In the genomic region with DNA sequence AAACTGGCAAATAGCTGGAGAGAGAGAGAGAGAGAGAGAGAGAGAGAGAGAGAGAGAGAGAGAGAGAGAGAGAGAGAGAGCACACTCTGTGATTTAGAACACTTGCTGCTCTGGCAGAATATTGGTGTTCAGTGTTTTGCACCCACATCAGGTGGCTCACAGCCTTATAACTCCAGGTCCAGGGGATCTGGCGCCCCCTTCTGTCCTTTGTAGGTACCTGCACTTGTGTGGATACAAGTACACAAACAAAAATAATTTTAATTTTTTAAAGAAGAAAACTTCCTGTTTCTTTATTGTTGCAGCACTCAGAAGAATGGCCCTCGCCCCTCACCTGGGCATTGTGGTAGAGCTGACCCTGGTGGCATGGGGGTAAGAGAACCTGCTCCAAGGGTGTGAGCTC, we compare ENCODE assay signal across 8 mouse cellular contexts. TPM values are rescaled to one million over a fixed set of nuclear protein-coding genes. Genes with fewer than 3 reads are reported as not detected.
DNase-seq lines count a peak whose midpoint lies in the region; ATAC-seq and TF ChIP-seq lines count a peak whose summit lies in the region.

No protein-coding gene starts in this region.

- H3K36me3 ChIP-seq in forebrain, embryonic 11.5 days (ENCODE audit: control insufficient read depth, insufficient read depth, low read length), result no peaks in the 10 kb centered on the region
- H3K36me3 ChIP-seq in forebrain, embryonic 12.5 days (replicated peaks), result no peaks in the 10 kb centered on the region
- H3K36me3 ChIP-seq in spleen, adult 2 months (ENCODE audit: control insufficient read depth, insufficient read depth, low read length), result no peaks in the 10 kb centered on the region
- H3K36me3 ChIP-seq in lung, embryonic 14.5 days (ENCODE audit: insufficient read depth), result no peaks in the 10 kb centered on the region

- no peaks in the 10 kb centered on the region for H3K27me3 ChIP-seq in forebrain, embryonic 11.5 days (ENCODE audit: control insufficient read depth, insufficient read depth, low read length)
- no peaks in the 10 kb centered on the region for H3K27me3 ChIP-seq in forebrain, embryonic 12.5 days
- H3K27me3 ChIP-seq in spleen, adult 2 months (ENCODE audit: control insufficient read depth, insufficient read depth, low read length), result no peaks in the 10 kb centered on the region
- H3K27me3 ChIP-seq in lung, embryonic 14.5 days (ENCODE audit: insufficient read depth, low read length), result no peaks in the 10 kb centered on the region

- no peaks in the 10 kb centered on the region for H3K9me3 ChIP-seq in forebrain, embryonic 11.5 days (ENCODE audit: control insufficient read depth, low read length)
- H3K9me3 ChIP-seq in forebrain, embryonic 12.5 days, result no peaks in the 10 kb centered on the region
- H3K9me3 ChIP-seq in lung, embryonic 14.5 days (ENCODE audit: low read depth, low read length), result no peaks in the 10 kb centered on the region

- ATAC-seq in forebrain, embryonic 11.5 days (replicated peaks; ENCODE audit: low FRiP score), result no peak
- ATAC-seq in forebrain, embryonic 12.5 days (ENCODE audit: low FRiP score), result no peak
- no peak for ATAC-seq in lung, embryonic 14.5 days (ENCODE audit: insufficient read depth)

- 15% methylated on average over 2 of the region's 2 CpGs for WGBS in forebrain, embryonic 11.5 days
- WGBS in forebrain, embryonic 12.5 days, result 25% methylated on average over 2 of the region's 2 CpGs
- WGBS in spleen, adult 2 months, result 14% methylated on average over 2 of the region's 2 CpGs
- 5% methylated on average over 2 of the region's 2 CpGs for WGBS in lung, embryonic 14.5 days

- no peak overlapping the region for H3K9ac ChIP-seq in forebrain, embryonic 11.5 days (ENCODE audit: low read length)
- no peak overlapping the region for H3K9ac ChIP-seq in forebrain, embryonic 12.5 days
- H3K9ac ChIP-seq in lung, embryonic 14.5 days, result no peak overlapping the region

- TF ChIP-seq POLR2A in spleen, adult 2 months (IDR thresholded peaks at IDR 0.05; ENCODE audit: low read depth, low read length), result no peak
- TF ChIP-seq POLR2A in cortical plate, adult 2 months (IDR thresholded peaks at IDR 0.05; ENCODE audit: extremely low read depth, insufficient read depth, low read length), result no peak

- no peaks in the 10 kb centered on the region for H3K4me1 ChIP-seq in forebrain, embryonic 11.5 days (replicated peaks; ENCODE audit: control insufficient read depth, insufficient read depth, low read length)
- H3K4me1 ChIP-seq in forebrain, embryonic 12.5 days, result no peaks in the 10 kb centered on the region
- no peaks in the 10 kb centered on the region; the same call in 1 of the 2 replicates for H3K4me1 ChIP-seq in spleen, adult 2 months (ENCODE audit: control insufficient read depth, insufficient read depth, insufficient read length)
- no peaks in the 10 kb centered on the region for H3K4me1 ChIP-seq in cortical plate, adult 2 months (ENCODE audit: control insufficient read depth, insufficient read depth, low read length)
- H3K4me1 ChIP-seq in lung, embryonic 14.5 days (ENCODE audit: insufficient read depth), result no peaks in the 10 kb centered on the region

- H3K27ac ChIP-seq in forebrain, embryonic 11.5 days (ENCODE audit: low read depth, low read length), result no peak overlapping the region
- no peak overlapping the region for H3K27ac ChIP-seq in forebrain, embryonic 12.5 days
- H3K27ac ChIP-seq in spleen, adult 2 months (ENCODE audit: insufficient read depth, low read length), result no peak overlapping the region
- no peak overlapping the region for H3K27ac ChIP-seq in cortical plate, adult 2 months (ENCODE audit: insufficient read depth, low read length)
- no peak overlapping the region for H3K27ac ChIP-seq in lung, embryonic 14.5 days (ENCODE audit: low read depth)

- H3K4me2 ChIP-seq in forebrain, embryonic 11.5 days (ENCODE audit: low read depth, low read length, severe bottlenecking), result no peak overlapping the region
- H3K4me2 ChIP-seq in forebrain, embryonic 12.5 days, result no peak overlapping the region
- H3K4me2 ChIP-seq in lung, embryonic 14.5 days, result no peak overlapping the region

- peak; percentile 72; the same call in 1 of the 2 replicates for TF ChIP-seq CTCF in spleen, adult 2 months (IDR thresholded peaks at IDR 0.05; ENCODE audit: extremely low read depth, insufficient read depth, insufficient read length, insufficient replicate concordance)
- peak; percentile 52 for TF ChIP-seq CTCF in cortical plate, adult 2 months (IDR thresholded peaks at IDR 0.05; ENCODE audit: extremely low read depth, insufficient read depth, low read length)
- peak; percentile 67 for TF ChIP-seq CTCF in lung, embryonic 14.5 days (IDR thresholded peaks at IDR 0.05; ENCODE audit: low read depth)

- no peak overlapping the region for H3K4me3 ChIP-seq in forebrain, embryonic 11.5 days (ENCODE audit: low read depth, low read length)
- no peak overlapping the region for H3K4me3 ChIP-seq in forebrain, embryonic 12.5 days (replicated peaks)
- no peak overlapping the region for H3K4me3 ChIP-seq in spleen, adult 2 months (ENCODE audit: extremely low read depth, insufficient read depth, insufficient read length)
- no peak overlapping the region for H3K4me3 ChIP-seq in cortical plate, adult 2 months (ENCODE audit: insufficient read depth, low read length)
- H3K4me3 ChIP-seq in lung, embryonic 14.5 days (ENCODE audit: low read depth, low read length), result no peak overlapping the region

- DNase-seq in forebrain, embryonic 11.5 days (ENCODE audit: low spot score), result peak; percentile 58
- peak in 1 of 2 experiments; percentile 65 for DNase-seq in spleen, adult 2 months (ENCODE audit: low read depth in 1 of 2, low spot score in 2 of 2)
- DNase-seq in spleen, adult 12 weeks (ENCODE audit: low spot score), result no peak
- DNase-seq in lung, embryonic 14.5 days, result peak; percentile 66
- peak; percentile 64 to 78 for DNase-seq in thymus, postnatal 10 days (ENCODE audit: low spot score in 2 of 2)
- no peak for DNase-seq in right cerebral cortex, postnatal 36 days (ENCODE audit: low spot score in 2 of 2)

RNA-seq across cellular contexts. Expression of gene Gramd1a, which starts 16.5 kb away (rescaled TPM):
- 133 and 135 TPM in 2 replicates for polyA plus RNA-seq in forebrain, embryonic 11.5 days (2014; fragmentation: Nextera tagmentation; extraction: Ambion mirVana)
- 155 and 174 TPM in 2 replicates for polyA plus RNA-seq in forebrain, embryonic 12.5 days (2016; fragmentation: Nextera tagmentation; extraction: Ambion mirVana)
- polyA plus RNA-seq in spleen, adult 2 months (2012; rRNA removed), result 325 and 338 TPM in 2 replicates
- 183 and 188 TPM in 2 replicates for polyA plus RNA-seq in cortical plate, adult 2 months (2012; rRNA removed)
- 56.7 and 67.2 TPM in 2 replicates for polyA plus RNA-seq in lung, embryonic 14.5 days (2014; fragmentation: Nextera tagmentation; extraction: Ambion mirVana)

RNA-seq across cellular contexts. Expression of gene Scn1b, which starts 45.4 kb away (rescaled TPM):
- polyA plus RNA-seq in forebrain, embryonic 11.5 days (2014; fragmentation: Nextera tagmentation; extraction: Ambion mirVana), result 0.84 and 1.2 TPM in 2 replicates
- polyA plus RNA-seq in forebrain, embryonic 12.5 days (2016; fragmentation: Nextera tagmentation; extraction: Ambion mirVana), result 1.1 and 1.3 TPM in 2 replicates
- polyA plus RNA-seq in spleen, adult 2 months (2012; rRNA removed), result 41.6 and 48.4 TPM in 2 replicates
- polyA plus RNA-seq in cortical plate, adult 2 months (2012; rRNA removed), result 1,195 and 1,252 TPM in 2 replicates
- 0.93 and 1.3 TPM in 2 replicates for polyA plus RNA-seq in lung, embryonic 14.5 days (2014; fragmentation: Nextera tagmentation; extraction: Ambion mirVana)

RNA-seq across cellular contexts. Expression of gene Hpn, which starts 57.1 kb away (rescaled TPM):
- polyA plus RNA-seq in forebrain, embryonic 11.5 days (2014; fragmentation: Nextera tagmentation; extraction: Ambion mirVana), result 0.29 and 0.39 TPM in 2 replicates
- 0.49 and 0.67 TPM in 2 replicates for polyA plus RNA-seq in forebrain, embryonic 12.5 days (2016; fragmentation: Nextera tagmentation; extraction: Ambion mirVana)
- 22.1 and 26.8 TPM in 2 replicates for polyA plus RNA-seq in spleen, adult 2 months (2012; rRNA removed)
- 4.2 and 4.9 TPM in 2 replicates for polyA plus RNA-seq in cortical plate, adult 2 months (2012; rRNA removed)
- polyA plus RNA-seq in lung, embryonic 14.5 days (2014; fragmentation: Nextera tagmentation; extraction: Ambion mirVana), result 9.9 and 10.8 TPM in 2 replicates

Comparison
In these comparisons a context has a peak if more than half of its experiments do, and no peak if none do; other contexts are left out.
1. DNase-seq: peak in forebrain, embryonic 11.5 days (single experiment), lung, embryonic 14.5 days (single experiment) and thymus, postnatal 10 days (2 of 2); none in spleen, adult 12 weeks (single experiment) and right cerebral cortex, postnatal 36 days (0 of 2).
2. RNA of gene Scn1b, which starts 45.4 kb away (polyA plus RNA-seq): 1,195 to 1,252 TPM in cortical plate, adult 2 months; 41.6 to 48.4 TPM in spleen, adult 2 months, 0.93 to 1.3 TPM in lung, embryonic 14.5 days, 1.1 to 1.3 TPM in forebrain, embryonic 12.5 days and 0.84 to 1.2 TPM in forebrain, embryonic 11.5 days; every median in the first group is over 10 times any median in the second.
3. Peak in every context shown above with its lines, with median percentiles within 50 percentile points of each other: CTCF ChIP-seq.